Mouse (Mus musculus): Measurements from ENCODE around the gene 4931422A03Rik. TPM values are rescaled to one million over a fixed set of nuclear protein-coding genes. Genes with fewer than 3 reads are reported as not detected.

4931422A03Rik gene
- polyA plus RNA-seq, 1 experiment, result not detected

GRCm38 (mm10) chr2:103926586-103927113, 101.5 kb downstream of the 4931422A03Rik start:
- H3K4me1 ChIP-seq (ENCODE audit: control insufficient read depth), result peaks cover 66% of the 10 kb centered on the region
- H3K9me3 ChIP-seq (ENCODE audit: control insufficient read depth, low read length), result no peaks in the 10 kb centered on the region
- H3K4me3 ChIP-seq (replicated peaks), result peak overlapping the region; percentile 34
- H3K27me3 ChIP-seq (ENCODE audit: control insufficient read depth), result no peaks in the 10 kb centered on the region
- TF ChIP-seq TAL1 (IDR thresholded peaks at IDR 0.05; ENCODE audit: low read length) (no peak), GATA1 (IDR thresholded peaks at IDR 0.05; ENCODE audit: low read length) (peak; percentile 77; the same call in 1 of the 2 replicates)
- H3K36me3 ChIP-seq (ENCODE audit: control insufficient read depth), result peaks cover 10% of the 10 kb centered on the region

DNA sequence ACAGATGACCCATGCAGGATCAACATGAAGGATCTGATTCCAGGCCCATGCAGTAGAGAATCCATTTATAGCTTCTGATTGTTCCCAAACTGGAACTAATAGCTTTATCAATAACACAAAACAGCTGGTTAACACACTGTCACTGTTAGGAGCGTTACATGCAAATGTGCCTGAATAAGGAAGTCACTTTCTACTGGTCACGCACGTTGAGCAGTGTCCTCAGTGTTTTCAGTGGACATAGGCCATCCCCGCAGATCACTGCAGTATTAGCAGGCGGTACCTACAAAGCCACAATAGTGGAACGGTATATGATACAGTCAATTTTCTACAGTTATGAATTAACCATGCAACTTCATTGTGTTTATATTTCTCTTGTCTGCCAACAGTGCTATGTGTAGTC, 108.7 kb downstream of the 4931422A03Rik start:
- Histone ChIP-seq H3K4me1 (ENCODE audit: control insufficient read depth) (peaks cover 46% of the 10 kb centered on the region), H3K4me3 (replicated peaks) (no peak overlapping the region), H3K36me3 (ENCODE audit: control insufficient read depth) (peaks cover 62% of the 10 kb centered on the region), H3K27me3 (ENCODE audit: control insufficient read depth) (no peaks in the 10 kb centered on the region), H3K9me3 (ENCODE audit: control insufficient read depth, low read length) (no peaks in the 10 kb centered on the region)
- TF ChIP-seq GATA1 (IDR thresholded peaks at IDR 0.05; ENCODE audit: low read length) (no peak), TAL1 (IDR thresholded peaks at IDR 0.05; ENCODE audit: low read length) (no peak)

DNA sequence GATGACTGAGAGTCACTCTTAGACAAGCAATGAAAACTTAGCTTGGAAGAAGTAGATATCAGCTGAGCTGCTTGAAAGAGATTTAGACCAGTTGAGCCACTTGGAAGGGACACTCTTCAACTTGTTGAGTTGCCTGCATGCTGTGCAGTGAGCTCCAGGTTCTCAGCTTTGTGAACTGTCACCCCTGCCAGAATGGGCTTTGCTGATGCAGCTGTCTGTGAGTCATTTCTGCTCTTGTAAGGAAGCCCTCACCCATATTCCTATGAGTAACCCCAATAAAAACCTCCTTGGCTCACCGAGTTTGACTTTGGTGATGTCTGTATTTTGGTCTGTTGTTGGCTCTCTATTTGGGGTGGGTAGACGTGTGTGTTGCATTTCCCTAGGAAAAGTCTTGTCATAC, 109.8 kb downstream of the 4931422A03Rik start:
- Histone ChIP-seq H3K4me3 (replicated peaks) (no peak overlapping the region), H3K27me3 (ENCODE audit: control insufficient read depth) (no peaks in the 10 kb centered on the region), H3K9me3 (ENCODE audit: control insufficient read depth, low read length) (peaks cover 2% of the 10 kb centered on the region), H3K36me3 (ENCODE audit: control insufficient read depth) (peaks cover 72% of the 10 kb centered on the region), H3K4me1 (ENCODE audit: control insufficient read depth) (peaks cover 49% of the 10 kb centered on the region)
- TF ChIP-seq TAL1 (IDR thresholded peaks at IDR 0.05; ENCODE audit: low read length) (no peak), GATA1 (IDR thresholded peaks at IDR 0.05; ENCODE audit: low read length) (no peak)

- H3K36me3 ChIP-seq (ENCODE audit: control insufficient read depth), result peaks cover 82% of the 10 kb centered on the region
- TF ChIP-seq GATA1 (IDR thresholded peaks at IDR 0.05; ENCODE audit: low read length) (no peak), TAL1 (IDR thresholded peaks at IDR 0.05; ENCODE audit: low read length) (no peak)
Measured at GRCm38 (mm10) chr2:103917375-103917774, 110.8 kb downstream of the 4931422A03Rik start.

More at GRCm38 (mm10) chr2:103917375-103917774, 110.8 kb downstream of the 4931422A03Rik start:
- Histone ChIP-seq H3K4me1 (ENCODE audit: control insufficient read depth) (peaks cover 46% of the 10 kb centered on the region), H3K27me3 (ENCODE audit: control insufficient read depth) (no peaks in the 10 kb centered on the region), H3K4me3 (replicated peaks) (no peak overlapping the region), H3K9me3 (ENCODE audit: control insufficient read depth, low read length) (peaks cover 2% of the 10 kb centered on the region)

Other genes with a start within 250 kb of the 4931422A03Rik start
- gene Caprin1, start 230.7 kb downstream of the 4931422A03Rik start, polyA plus RNA-seq (2012), result 4.6 and 5.9 TPM in 2 replicates
- 141 and 161 TPM in 2 replicates for gene Lmo2, start 70.4 kb downstream of the 4931422A03Rik start, polyA plus RNA-seq (2012)
- 0.70 and 0.79 TPM in 2 replicates for gene Fbxo3, start 640 bp downstream of the 4931422A03Rik start, polyA plus RNA-seq (2012)
- not detected in 2 replicates for gene Gm10912, start 37.5 kb upstream of the 4931422A03Rik start, polyA plus RNA-seq (2012)
- gene Gm10799, start 40.2 kb upstream of the 4931422A03Rik start, polyA plus RNA-seq (2012), result not detected in 2 replicates
- 0.14 and 0.31 TPM in 2 replicates for gene Cd59b, start 41.5 kb upstream of the 4931422A03Rik start, polyA plus RNA-seq (2012)
- 2.0 and 2.5 TPM in 2 replicates for gene Cd59a, start 67.4 kb upstream of the 4931422A03Rik start, polyA plus RNA-seq (2012)
- gene A930018P22Rik, start 94.4 kb upstream of the 4931422A03Rik start, polyA plus RNA-seq (2012), result 0.86 and 0.96 TPM in 2 replicates

All from erythroblast, embryonic 14.5 days (primary cell).